Mouse (Mus musculus): Measurements from ENCODE around the gene Aldob. TPM values are rescaled to one million over a fixed set of nuclear protein-coding genes. Genes with fewer than 3 reads are reported as not detected.
A peak's percentile ranks its signal among the peaks of the same experiment; 100 is the strongest.
"Not testable (repeated sequence)": the region's sequence is repeated elsewhere in the genome, so short reads cannot be mapped to it uniquely, and the experiment has no call there.

Gene Aldob
- polyA plus RNA-seq, 1 experiment from 2014 or later = 0.32 TPM

DNA sequence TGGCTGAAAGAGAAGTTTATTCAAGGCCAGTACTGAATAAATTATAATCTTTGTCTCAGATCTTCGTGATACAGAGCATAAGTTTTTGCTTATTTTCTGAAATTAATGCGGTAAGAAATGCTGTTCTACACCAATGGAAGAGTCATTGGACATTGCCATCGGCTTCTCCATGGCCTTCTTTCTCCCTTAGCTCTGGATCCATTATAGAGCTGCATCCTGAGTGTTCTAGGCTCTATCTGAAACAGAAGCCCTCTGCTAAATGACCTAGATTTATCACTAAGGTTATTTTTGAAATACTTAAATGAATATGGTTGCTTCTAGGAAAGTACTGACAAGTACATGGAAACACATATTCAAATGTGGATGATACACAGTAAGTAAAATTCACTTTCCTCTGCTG, 14.3 kb downstream of the Aldob start:
- no peak overlapping the region for H3K9ac ChIP-seq
- ATAC-seq (ENCODE audit: extremely low read depth, insufficient number of reproducible peaks, low FRiP score, low TSS enrichment) = no peak
- no peak overlapping the region for H3K4me2 ChIP-seq
- 81% methylated on average over 3 of the region's 3 CpGs for WGBS
- H3K27ac ChIP-seq (replicated peaks) = no peak overlapping the region
- no peaks in the 10 kb centered on the region for H3K27me3 ChIP-seq (replicated peaks)
- H3K36me3 ChIP-seq = peaks cover 27% of the 10 kb centered on the region
- peaks cover 6% of the 10 kb centered on the region for H3K4me1 ChIP-seq
- no peak overlapping the region for H3K4me3 ChIP-seq
- peaks cover 12% of the 10 kb centered on the region for H3K9me3 ChIP-seq

- peaks cover 26% of the 10 kb centered on the region for H3K4me1 ChIP-seq
- peaks cover 49% of the 10 kb centered on the region for H3K36me3 ChIP-seq
- H3K4me3 ChIP-seq = peak overlapping the region; percentile 70; the same call in 1 of the 2 replicates
- H3K9ac ChIP-seq = no peak overlapping the region
- no peak overlapping the region for H3K27ac ChIP-seq (replicated peaks)
- ATAC-seq (ENCODE audit: extremely low read depth, insufficient number of reproducible peaks, low FRiP score, low TSS enrichment) = no peak
- H3K9me3 ChIP-seq = no peaks in the 10 kb centered on the region
- WGBS = 61% methylated on average over 9 of the region's 9 CpGs
- H3K27me3 ChIP-seq (replicated peaks) = no peaks in the 10 kb centered on the region
- H3K4me2 ChIP-seq = peak overlapping the region; percentile 78
Measured at GRCm38 (mm10) chr4:49522576-49522975, 26.8 kb downstream of the Aldob start.

DNA sequence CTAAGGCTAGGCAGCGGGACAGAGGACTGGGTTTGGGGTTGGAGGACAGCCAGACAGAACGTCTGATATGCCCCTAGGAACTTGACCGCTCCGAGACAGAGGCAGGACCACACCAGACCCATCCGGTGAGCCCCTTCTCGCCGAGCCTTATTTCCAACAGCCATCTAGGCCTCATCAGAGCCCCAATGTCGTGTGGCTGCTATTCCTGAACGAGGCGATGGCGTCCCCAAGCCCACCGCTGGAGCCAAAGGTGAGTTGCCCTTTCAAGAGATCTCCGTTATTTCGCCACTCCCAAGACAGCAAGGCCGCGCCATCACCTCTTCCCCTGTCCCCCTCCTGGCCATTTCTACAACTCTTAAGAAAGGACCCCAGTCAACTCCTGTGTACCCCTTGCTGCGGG, 28.0 kb downstream of the Aldob start:
- peak overlapping the region; percentile 78 for H3K4me2 ChIP-seq
- H3K4me3 ChIP-seq = peak overlapping the region; percentile 70
- H3K4me1 ChIP-seq = peaks cover 26% of the 10 kb centered on the region
- peaks cover 48% of the 10 kb centered on the region for H3K36me3 ChIP-seq
- peak overlapping the region; percentile 86 for H3K9ac ChIP-seq
- ATAC-seq (ENCODE audit: extremely low read depth, insufficient number of reproducible peaks, low FRiP score, low TSS enrichment) = 0 out of 2 replicates have a peak, but pooled peaks have one; percentile 14
- no peaks in the 10 kb centered on the region for H3K27me3 ChIP-seq (replicated peaks)
- H3K9me3 ChIP-seq = no peaks in the 10 kb centered on the region
- WGBS = under 1% methylated on average over 17 of the region's 17 CpGs
- peak overlapping the region; percentile 38; the same call in 1 of the 2 replicates for H3K27ac ChIP-seq (replicated peaks)

- peak within 1 kb of the TSS; percentile 68 for H3K27ac ChIP-seq (replicated peaks)
- no peaks in the 10 kb centered on the region for H3K27me3 ChIP-seq (replicated peaks)
- peaks cover 26% of the 10 kb centered on the region for H3K4me1 ChIP-seq
- ATAC-seq (ENCODE audit: extremely low read depth, insufficient number of reproducible peaks, low FRiP score, low TSS enrichment) = peak; percentile 100
- under 1% methylated on average over 41 of the region's 41 CpGs for WGBS
- peaks cover 42% of the 10 kb centered on the region for H3K36me3 ChIP-seq
- H3K9me3 ChIP-seq = no peaks in the 10 kb centered on the region
- H3K4me3 ChIP-seq = peak within 1 kb of the TSS; percentile 70
- H3K4me2 ChIP-seq = peak within 1 kb of the TSS; percentile 79
- peak within 1 kb of the TSS; percentile 89 for H3K9ac ChIP-seq
Measured at GRCm38 (mm10) chr4:49520572-49521340, 28.6 kb downstream of the Aldob start, which contains the start of the genes Mrpl50 and Zfp189. TSS of gene Mrpl50 (minus strand) at chr4:49521093. TSS of gene Zfp189 (plus strand) at chr4:49521176.

GRCm38 (mm10) chr4:49519476-49519875, 29.9 kb downstream of the Aldob start:
- no peaks in the 10 kb centered on the region for H3K27me3 ChIP-seq (replicated peaks)
- WGBS = 76% methylated on average over 5 of the region's 5 CpGs
- peaks cover 26% of the 10 kb centered on the region for H3K4me1 ChIP-seq
- ATAC-seq (ENCODE audit: extremely low read depth, insufficient number of reproducible peaks, low FRiP score, low TSS enrichment) = no peak
- H3K4me3 ChIP-seq = no peak overlapping the region
- H3K27ac ChIP-seq (replicated peaks) = no peak overlapping the region
- H3K9ac ChIP-seq = no peak overlapping the region
- H3K9me3 ChIP-seq = no peaks in the 10 kb centered on the region
- H3K36me3 ChIP-seq = peaks cover 35% of the 10 kb centered on the region
- peak overlapping the region; percentile 79 for H3K4me2 ChIP-seq

DNA sequence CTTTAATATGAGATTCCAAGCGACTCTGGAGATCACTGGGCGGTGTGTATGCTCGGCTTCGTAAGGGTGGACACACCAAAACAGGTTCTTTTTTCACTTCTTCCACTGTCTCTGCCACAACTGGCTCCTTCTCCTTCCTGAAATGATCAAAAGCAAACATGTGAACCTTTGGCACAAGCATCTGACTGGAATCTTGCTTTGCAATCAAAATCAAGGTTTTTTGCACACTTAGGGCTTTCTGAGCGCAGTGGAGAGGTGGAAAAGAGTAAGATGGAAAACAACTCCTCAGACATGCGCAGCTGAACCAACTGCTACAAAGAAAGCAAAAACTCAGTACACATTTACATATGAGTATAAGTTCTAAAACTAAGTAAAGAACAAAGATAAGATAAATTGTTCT, 34.9 kb downstream of the Aldob start:
- Histone ChIP-seq H3K36me3 (peaks cover 41% of the 10 kb centered on the region), H3K4me1 (peaks cover 5% of the 10 kb centered on the region), H3K9ac (no peak overlapping the region), H3K9me3 (no peaks in the 10 kb centered on the region), H3K27me3 (replicated peaks) (no peaks in the 10 kb centered on the region), H3K27ac (replicated peaks) (no peak overlapping the region), H3K4me3 (no peak overlapping the region), H3K4me2 (no peak overlapping the region)
- ATAC-seq (ENCODE audit: extremely low read depth, insufficient number of reproducible peaks, low FRiP score, low TSS enrichment) = no peak
- WGBS = 93% methylated on average over 6 of the region's 6 CpGs

- WGBS = 92% methylated on average over 4 of the region's 4 CpGs
- H3K27me3 ChIP-seq (replicated peaks) = no peaks in the 10 kb centered on the region
- no peak for ATAC-seq (ENCODE audit: extremely low read depth, insufficient number of reproducible peaks, low FRiP score, low TSS enrichment)
- no peaks in the 10 kb centered on the region for H3K9me3 ChIP-seq
- no peak overlapping the region for H3K4me3 ChIP-seq
- H3K27ac ChIP-seq (replicated peaks) = no peak overlapping the region
- no peak overlapping the region for H3K9ac ChIP-seq
- peaks cover 36% of the 10 kb centered on the region for H3K36me3 ChIP-seq
- H3K4me2 ChIP-seq = no peak overlapping the region
- H3K4me1 ChIP-seq = no peaks in the 10 kb centered on the region
Measured at GRCm38 (mm10) chr4:49512636-49513035, 36.7 kb downstream of the Aldob start.

GRCm38 (mm10) chr4:49510236-49510835, 39.0 kb downstream of the Aldob start:
- not testable (repeated sequence) for H3K9me3 ChIP-seq; H3K27me3 ChIP-seq (replicated peaks); H3K4me2 ChIP-seq; H3K27ac ChIP-seq (replicated peaks); H3K4me3 ChIP-seq; ATAC-seq (ENCODE audit: extremely low read depth, insufficient number of reproducible peaks, low FRiP score, low TSS enrichment); H3K4me1 ChIP-seq; H3K9ac ChIP-seq
- 92% methylated on average over 1 of the region's 1 CpGs for WGBS
- H3K36me3 ChIP-seq = peaks cover 30% of the 10 kb centered on the region

DNA sequence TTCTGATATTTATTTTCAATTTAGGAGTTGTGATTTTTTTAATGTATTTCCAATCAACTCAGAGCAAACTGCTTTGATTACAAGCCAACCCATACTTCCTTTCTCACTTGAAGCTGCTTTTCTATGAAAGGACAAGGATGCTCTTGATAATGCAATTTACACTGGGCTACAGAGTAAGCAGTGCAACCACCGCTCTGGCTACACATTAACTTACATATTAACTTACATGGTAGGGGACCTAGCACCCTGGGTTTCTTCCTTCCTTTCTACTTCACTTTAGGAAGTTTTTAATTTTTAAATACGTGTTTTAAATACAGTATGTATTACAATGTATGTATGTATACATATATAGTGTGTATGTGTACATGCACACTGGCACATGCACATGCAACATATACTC, 40.2 kb downstream of the Aldob start:
- Histone ChIP-seq H3K27me3 (replicated peaks) (no peaks in the 10 kb centered on the region), H3K27ac (replicated peaks) (no peak overlapping the region), H3K9me3 (no peaks in the 10 kb centered on the region), H3K4me1 (peaks cover 4% of the 10 kb centered on the region; the same call in 1 of the 2 replicates), H3K4me2 (no peak overlapping the region), H3K36me3 (peaks cover 23% of the 10 kb centered on the region), H3K4me3 (no peak overlapping the region), H3K9ac (no peak overlapping the region)
- WGBS = 87% methylated on average over 2 of the region's 2 CpGs
- ATAC-seq (ENCODE audit: extremely low read depth, insufficient number of reproducible peaks, low FRiP score, low TSS enrichment) = no peak

DNA sequence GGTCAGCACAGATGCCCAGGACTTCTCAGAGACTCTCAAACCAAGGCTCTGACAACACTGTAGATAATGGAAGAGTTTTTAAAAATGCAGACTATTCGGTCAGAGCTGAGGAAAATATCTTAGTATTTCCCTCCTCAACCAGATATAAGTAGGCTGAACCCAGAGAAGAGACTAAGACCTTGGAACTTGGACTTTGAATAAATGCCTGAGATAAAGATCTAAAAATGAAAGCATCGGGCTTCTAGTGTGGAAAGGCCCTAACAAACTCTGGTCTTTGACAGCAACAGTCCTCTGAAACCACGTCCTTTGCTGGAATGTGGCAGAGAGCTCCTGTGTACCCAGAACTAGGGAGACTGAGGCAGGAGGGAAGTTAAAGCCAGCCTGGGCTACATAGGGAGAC, 43.0 kb downstream of the Aldob start, which contains the start of gene Baat:
Baat (minus strand) TSS at position 172 of the 400 bp plus-strand sequence.
- H3K9me3 ChIP-seq = no peaks in the 10 kb centered on the region
- H3K36me3 ChIP-seq = no peaks in the 10 kb centered on the region
- H3K4me2 ChIP-seq = no peak within 1 kb of the TSS
- no peaks in the 10 kb centered on the region for H3K27me3 ChIP-seq (replicated peaks)
- ATAC-seq (ENCODE audit: extremely low read depth, insufficient number of reproducible peaks, low FRiP score, low TSS enrichment) = no peak
- H3K27ac ChIP-seq (replicated peaks) = no peak within 1 kb of the TSS
- 44% methylated on average over 3 of the region's 3 CpGs for WGBS
- H3K9ac ChIP-seq = no peak within 1 kb of the TSS
- no peak within 1 kb of the TSS for H3K4me3 ChIP-seq
- peaks cover 4% of the 10 kb centered on the region; the same call in 1 of the 2 replicates for H3K4me1 ChIP-seq

- Histone ChIP-seq H3K4me2 (no peak overlapping the region), H3K27ac (replicated peaks) (no peak overlapping the region), H3K36me3 (no peaks in the 10 kb centered on the region), H3K4me1 (peaks cover 4% of the 10 kb centered on the region; the same call in 1 of the 2 replicates), H3K4me3 (no peak overlapping the region), H3K9ac (no peak overlapping the region), H3K27me3 (replicated peaks) (no peaks in the 10 kb centered on the region), H3K9me3 (no peaks in the 10 kb centered on the region)
- ATAC-seq (ENCODE audit: extremely low read depth, insufficient number of reproducible peaks, low FRiP score, low TSS enrichment) = no peak
- WGBS = 68% methylated on average over 1 of the region's 1 CpGs
Measured at GRCm38 (mm10) chr4:49503563-49503962, 45.8 kb downstream of the Aldob start.
